8 mouse cellular contexts compared by ENCODE assay signal in genomic region chr17:86905297-86906135, GRCm38 (mm10). TPM values are rescaled to one million over a fixed set of nuclear protein-coding genes. Genes with fewer than 3 reads are reported as not detected.
DNase-seq lines count a peak whose midpoint lies in the region; TF ChIP-seq lines count a peak whose summit lies in the region.

No protein-coding gene starts in this region.

- DNase-seq in 3134 (ENCODE audit: extremely low read depth, insufficient read length, low spot score) = peak; percentile 56
- peak; percentile 46 for DNase-seq in adrenal gland, postnatal 25 days
- peak; percentile 57 for DNase-seq in fibroblast of lung, adult 2 months (ENCODE audit: low read depth)
- peak; percentile 57 to 83 for DNase-seq in heart, postnatal 14 days
- DNase-seq in kidney, postnatal 36 days = peak; percentile 21 to 54
- peak; percentile 32 for DNase-seq in lung, adult 2 months
- DNase-seq in ovary, postnatal 14 days (ENCODE audit: low spot score) = peak; percentile 36
- DNase-seq in adipocyte (ENCODE audit: low spot score) = no peak

- no peak overlapping the region for H3K4me3 ChIP-seq in lung, adult 2 months (replicated peaks; ENCODE audit: extremely low read depth, low read depth, low read length)

- peaks cover 22% of the 10 kb centered on the region for H3K4me1 ChIP-seq in lung, adult 2 months (ENCODE audit: control insufficient read depth, insufficient read depth, low read length)

- peak; percentile 51 for TF ChIP-seq CTCF in lung, adult 2 months (IDR thresholded peaks at IDR 0.05; ENCODE audit: insufficient read depth, low read length)

- 21% methylated on average over 19 of the region's 19 CpGs for WGBS in lung, adult 2 months

- no peak for TF ChIP-seq POLR2A in lung, adult 2 months (IDR thresholded peaks at IDR 0.05; ENCODE audit: borderline replicate concordance, extremely low read depth, low read depth, low read length)

- intact Hi-C loops in heart, postnatal 14 days (cut with DNase I) = loop anchor here (1.0 to 5.0 kb wide), 5 partner anchors 93 to 743 kb away; no protein-coding TSS in a partner anchor

RNA-seq across cellular contexts. Expression of gene Tmem247, which starts 11.6 kb away (rescaled TPM):
- total RNA-seq in adrenal gland, postnatal 25 days (2021) = not detected in 2 replicates
- not detected for total RNA-seq in heart, postnatal 14 days (2021)
- polyA plus RNA-seq in lung, adult 2 months (2012; rRNA removed) = not detected in 2 replicates

RNA-seq across cellular contexts. Expression of gene Atp6v1e2, which starts 42.2 kb away (rescaled TPM):
- not detected in 2 replicates for total RNA-seq in adrenal gland, postnatal 25 days (2021)
- total RNA-seq in heart, postnatal 14 days (2021) = not detected
- not detected in 2 replicates for polyA plus RNA-seq in lung, adult 2 months (2012; rRNA removed)

RNA-seq across cellular contexts. Expression of gene Rhoq, which starts 57.4 kb away (rescaled TPM):
- total RNA-seq in adrenal gland, postnatal 25 days (2021) = 53.0 and 64.0 TPM in 2 replicates
- 100 to 1,000 TPM; 165 to 168 TPM for total RNA-seq in heart, postnatal 14 days (2021)
- 25.0 and 28.3 TPM in 2 replicates for polyA plus RNA-seq in lung, adult 2 months (2012; rRNA removed)
